Mouse (Mus musculus) central nervous system, embryonic 14 days (tissue): ENCODE results near the gene Mdh1. TPM values are rescaled to one million over a fixed set of nuclear protein-coding genes. Genes with fewer than 3 reads are reported as not detected.

Source experiments
- polyA plus RNA-seq: library from polyadenylated mRNA; depleted of rRNA; stranded (reverse); fragments of >200 nt; gene quantifications from 2 replicates; pipeline ENCODE4 v1.2.3, GENCODE M21; 2012; rRNA removed

The Mdh1 gene
- 325 and 366 TPM in 2 replicates for polyA plus RNA-seq

GRCm38 (mm10) chr11:21571700-21572381, at the start of gene Mdh1, which contains the start of gene Wdpcp:
Gene Mdh1, minus strand, starts transcription at chr11:21572367.
Gene Wdpcp, plus strand, starts transcription at chr11:21572235.

Other genes starting within 250 kb of the Mdh1 start
- gene Ugp2, start 201.2 kb downstream of the Mdh1 start, polyA plus RNA-seq, result 27.1 and 32.2 TPM in 2 replicates
- gene Wdpcp, start 132 bp downstream of the Mdh1 start, polyA plus RNA-seq, result 7.6 and 8.2 TPM in 2 replicates